Mouse (Mus musculus): ENCODE measurements at regions not wholly inside any gene's neighbourhood (a gene's known extent, or its start where the extent isn't known, plus 50 kb on each side); places are given as distances from the start of the nearest gene placed in this dataset.

GRCm38 (mm10) chr2:106083001-106083400 lies 79.7 kb upstream of the Dnajc24 start:
- DNase-seq = no peak

GRCm38 (mm10) chr2:106081951-106082350 lies 78.6 kb upstream of the Dnajc24 start:
- peak; percentile 15 to 20 for DNase-seq

GRCm38 (mm10) chr2:106080626-106081025 lies 77.3 kb upstream of the Dnajc24 start:
- DNase-seq = no peak

- DNase-seq = no peak
Measured at GRCm38 (mm10) chr2:106078591-106078990, 75.2 kb upstream of the Dnajc24 start.

GRCm38 (mm10) chr2:106074441-106074840 lies 71.1 kb upstream of the Dnajc24 start:
- DNase-seq = no peak

- DNase-seq = no peak
Measured at GRCm38 (mm10) chr2:106064316-106064715, 61.0 kb upstream of the Dnajc24 start.

Measured in lung, adult 18-20 months (tissue).